Mouse (Mus musculus) C2C12 (cell line): ENCODE measurements around the gene Sav1. TPM values are rescaled to one million over a fixed set of nuclear protein-coding genes. Genes with fewer than 3 reads are reported as not detected.

Experiments used
- H3K27me3 ChIP-seq: one replicate; pipeline ENCODE4 v1.6.1; 2011; ENCODE audit not compliant: control insufficient read depth, insufficient read depth, insufficient read length
- H3K36me3 ChIP-seq: one replicate; pipeline ENCODE4 v1.6.1; 2011; ENCODE audit not compliant: control insufficient read depth, insufficient read depth
- H3K4me3 ChIP-seq: one replicate; pipeline ENCODE4 v1.5.1; 2011; ENCODE audit warnings: mild to moderate bottlenecking, control low read depth; ENCODE audit not compliant: poor library complexity, insufficient read depth, severe bottlenecking
- H3K79me2 ChIP-seq: one replicate; pipeline ENCODE4 v1.6.1; 2011; ENCODE audit not compliant: control insufficient read depth, insufficient read depth
- H3K79me3 ChIP-seq: one replicate; pipeline ENCODE4 v1.6.1; 2011; ENCODE audit warnings: low read depth, control low read depth
- H3ac ChIP-seq: one replicate; pipeline ENCODE3; 2011; ENCODE audit warnings: low read depth; ENCODE audit not compliant: control insufficient read depth, insufficient read length
- CEBPB ChIP-seq: IDR thresholded peaks from one replicate; pipeline ENCODE4 v1.6.1; 2011; ENCODE audit warnings: low read depth, mild to moderate bottlenecking, control low read depth, moderate library complexity
- CTCF ChIP-seq: IDR thresholded peaks from one replicate; pipeline ENCODE4 v1.5.1; 2011; ENCODE audit not compliant: control insufficient read depth, insufficient read depth, insufficient read length
- FOSL1 ChIP-seq: IDR thresholded peaks from one replicate; pipeline ENCODE4 v1.8.0; 2011; ENCODE audit warnings: mild to moderate bottlenecking, low read length; ENCODE audit not compliant: poor library complexity, insufficient read depth, severe bottlenecking
- MAX ChIP-seq: IDR thresholded peaks from one replicate; pipeline ENCODE4 v1.6.1; 2011; ENCODE audit warnings: mild to moderate bottlenecking, control low read depth
- MYOD1 ChIP-seq: IDR thresholded peaks from one replicate; pipeline ENCODE4 v1.6.1; 2011; ENCODE audit warnings: low read depth; ENCODE audit not compliant: control insufficient read depth, insufficient read length
- MYOG ChIP-seq: IDR thresholded peaks from one replicate; pipeline ENCODE4 v1.6.1; 2011; ENCODE audit not compliant: control insufficient read depth, insufficient read length; ENCODE audit errors: extremely low read depth
- USF1 ChIP-seq: IDR thresholded peaks from one replicate; pipeline ENCODE4 v1.6.1; 2011; ENCODE audit warnings: low read depth, mild to moderate bottlenecking, control low read depth, moderate library complexity
- polyA plus RNA-seq: library from polyadenylated mRNA; unstranded; fragments of >200 nt; fragmentation: generic; extraction: Trizol; gene quantifications from one replicate; pipeline ENCODE4 v1.2.1, GENCODE M21; 2012; ENCODE audit warnings: missing spikeins

Sav1 gene
- polyA plus RNA-seq, 1 experiment = 25.3 TPM

GRCm38 (mm10) chr12:69967112-69967511 is 19.7 kb downstream of the Sav1 start:
- H3K4me3 ChIP-seq = no peak overlapping the region
- TF ChIP-seq MYOG = no peak
- no peak for TF ChIP-seq CTCF
- TF ChIP-seq USF1 = no peak
- no peak for TF ChIP-seq MYOD1
- TF ChIP-seq FOSL1 = no peak
- TF ChIP-seq MAX = no peak
- no peak for TF ChIP-seq CEBPB
- H3K79me2 ChIP-seq = peaks cover 39% of the 10 kb centered on the region
- peaks cover 96% of the 10 kb centered on the region for H3K36me3 ChIP-seq
- no peaks in the 10 kb centered on the region for H3K27me3 ChIP-seq
- H3ac ChIP-seq = no peak overlapping the region
- H3K79me3 ChIP-seq = peaks cover 25% of the 10 kb centered on the region

- Histone ChIP-seq H3K36me3 (peaks cover 96% of the 10 kb centered on the region), H3ac (no peak overlapping the region), H3K79me2 (peaks cover 28% of the 10 kb centered on the region), H3K27me3 (no peaks in the 10 kb centered on the region), H3K4me3 (no peak overlapping the region), H3K79me3 (peaks cover 17% of the 10 kb centered on the region)
- TF ChIP-seq MAX (no peak), CTCF (no peak), CEBPB (no peak), FOSL1 (no peak), MYOD1 (no peak), MYOG (no peak), USF1 (no peak)
Observed at GRCm38 (mm10) chr12:69966071-69966470, 20.7 kb downstream of the Sav1 start.

GRCm38 (mm10) chr12:69965644-69966043 is 21.2 kb downstream of the Sav1 start:
- no peak overlapping the region for H3ac ChIP-seq
- H3K79me3 ChIP-seq = peaks cover 14% of the 10 kb centered on the region
- TF ChIP-seq CTCF (no peak), USF1 (no peak), MYOG (no peak), CEBPB (no peak), FOSL1 (no peak), MYOD1 (no peak), MAX (no peak)
- no peaks in the 10 kb centered on the region for H3K27me3 ChIP-seq
- H3K79me2 ChIP-seq = peaks cover 24% of the 10 kb centered on the region
- peaks cover 96% of the 10 kb centered on the region for H3K36me3 ChIP-seq
- H3K4me3 ChIP-seq = no peak overlapping the region

GRCm38 (mm10) chr12:69963141-69963540 is 23.7 kb downstream of the Sav1 start:
- H3K79me3 ChIP-seq = no peaks in the 10 kb centered on the region
- no peak overlapping the region for H3ac ChIP-seq
- TF ChIP-seq MYOD1 = no peak
- TF ChIP-seq CTCF = no peak
- TF ChIP-seq MAX = no peak
- no peak for TF ChIP-seq CEBPB
- TF ChIP-seq MYOG = no peak
- TF ChIP-seq USF1 = no peak
- TF ChIP-seq FOSL1 = no peak
- H3K79me2 ChIP-seq = peaks cover 2% of the 10 kb centered on the region
- H3K36me3 ChIP-seq = peaks cover 88% of the 10 kb centered on the region
- no peak overlapping the region for H3K4me3 ChIP-seq
- H3K27me3 ChIP-seq = no peaks in the 10 kb centered on the region

GRCm38 (mm10) chr12:69962468-69962867 is 24.3 kb downstream of the Sav1 start:
- Histone ChIP-seq H3K79me2 (no peaks in the 10 kb centered on the region), H3K4me3 (no peak overlapping the region), H3ac (no peak overlapping the region), H3K27me3 (no peaks in the 10 kb centered on the region), H3K79me3 (no peaks in the 10 kb centered on the region), H3K36me3 (peaks cover 88% of the 10 kb centered on the region)
- TF ChIP-seq USF1 = peak; percentile 87
- no peak for TF ChIP-seq MYOG
- TF ChIP-seq MYOD1 = no peak
- TF ChIP-seq CTCF = no peak
- TF ChIP-seq FOSL1 = no peak
- peak; percentile 29 for TF ChIP-seq MAX
- TF ChIP-seq CEBPB = no peak

GRCm38 (mm10) chr12:69957378-69957777 is 29.4 kb downstream of the Sav1 start:
- Histone ChIP-seq H3K79me2 (no peaks in the 10 kb centered on the region), H3K4me3 (no peak overlapping the region), H3K27me3 (no peaks in the 10 kb centered on the region), H3ac (no peak overlapping the region), H3K79me3 (no peaks in the 10 kb centered on the region), H3K36me3 (peaks cover 42% of the 10 kb centered on the region)
- no peak for TF ChIP-seq MYOD1
- TF ChIP-seq CTCF = no peak
- no peak for TF ChIP-seq MYOG
- TF ChIP-seq FOSL1 = no peak
- no peak for TF ChIP-seq MAX
